ENCODE assay signal across 28 mouse cellular contexts in the genomic region with DNA sequence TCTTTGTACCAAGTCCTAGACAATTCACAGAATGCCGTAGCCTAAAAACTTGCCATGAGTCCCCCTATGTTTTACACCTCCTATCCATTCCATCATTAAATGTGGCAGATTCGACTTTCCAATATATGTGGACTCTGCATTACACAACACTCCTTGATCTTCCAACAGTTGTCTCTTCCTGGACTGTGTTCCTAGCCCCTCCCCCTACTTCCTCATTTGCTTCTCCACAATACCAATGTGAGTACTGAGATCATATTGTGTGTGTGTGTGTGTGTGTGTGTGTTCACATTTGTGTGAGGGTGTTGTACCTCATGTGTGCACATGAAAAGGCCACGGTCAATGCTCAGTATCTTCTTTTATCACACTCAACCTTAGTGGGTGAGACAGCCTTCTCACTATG.
DNase-seq lines count a peak whose midpoint lies in the region; ATAC-seq lines count a peak whose summit lies in the region.
"Had no signal": no experiment of that assay in that cellular context is flagged by ENCODE, and none has a peak within 500 bp of the region (broad histone marks: within the 10 kb centered on the region; RNA-seq: fewer than 3 reads in every experiment).

No protein-coding gene starts in this region.

- H3K36me3 ChIP-seq in megakaryocyte, embryonic 14.5 days (replicated peaks; ENCODE audit: low read length): no peaks in the 10 kb centered on the region
- H3K36me3 ChIP-seq in limb, embryonic 10.5 days: no peaks in the 10 kb centered on the region
- H3K36me3 ChIP-seq: embryonic facial prominence, embryonic 13.5 days; heart, embryonic 10.5 days; heart, embryonic 15.5 days; hindbrain, embryonic 15.5 days; intestine, embryonic 15.5 days; liver, embryonic 12.5 days; neural tube, embryonic 15.5 days had no signal

- peak; percentile 28 for DNase-seq in lung, postnatal 36 days
- DNase-seq in lung, postnatal 4 days: no peak
- DNase-seq in cerebellum, adult 11 months: no peak
- DNase-seq in limb, embryonic 10.5 days (ENCODE audit: low spot score): no peak
- DNase-seq in cerebellum, postnatal 36 days: no peak
- no peak for DNase-seq in right cerebral cortex, postnatal 10 days (ENCODE audit: low spot score in 2 of 2)
- DNase-seq: adrenal gland, adult 8-10 months; cerebellum, adult 9-10 months; heart, adult 11 months; heart, postnatal 4 days; kidney, adult 2 months; kidney, postnatal 36 days; midbrain, embryonic 14.5 days; thymus, postnatal 4 days had no signal

- peak; percentile 38 to 49; a peak in 2 of 4 replicates for ATAC-seq in hematopoietic stem cell, adult 5-6 weeks (replicated peaks in 1 of 2; ENCODE audit: insufficient read depth in 1 of 2, low FRiP score in 2 of 2, low TSS enrichment in 1 of 2, low read depth in 1 of 2, poor library complexity in 2 of 2, severe bottlenecking in 2 of 2)
- ATAC-seq: forebrain, embryonic 16.5 days; intestine, embryonic 15.5 days; liver, embryonic 12.5 days; lung, postnatal 0 days had no signal

- no peaks in the 10 kb centered on the region for H3K9me3 ChIP-seq in megakaryocyte, embryonic 14.5 days
- H3K9me3 ChIP-seq in limb, embryonic 10.5 days (replicated peaks): no peaks in the 10 kb centered on the region
- H3K9me3 ChIP-seq: embryonic facial prominence, embryonic 13.5 days; heart, embryonic 10.5 days; heart, embryonic 15.5 days; hindbrain, embryonic 15.5 days; intestine, embryonic 15.5 days; liver, embryonic 12.5 days; neural tube, embryonic 15.5 days had no signal

- WGBS in limb, embryonic 10.5 days: 91% methylated on average over 3 of the region's 3 CpGs

- no peaks in the 10 kb centered on the region for H3K27me3 ChIP-seq in megakaryocyte, embryonic 14.5 days (replicated peaks)
- H3K27me3 ChIP-seq in limb, embryonic 10.5 days (ENCODE audit: low read depth, poor library complexity, severe bottlenecking): no peaks in the 10 kb centered on the region
- H3K27me3 ChIP-seq: embryonic facial prominence, embryonic 13.5 days; heart, embryonic 15.5 days; hindbrain, embryonic 15.5 days; intestine, embryonic 15.5 days; liver, embryonic 12.5 days; neural tube, embryonic 15.5 days had no signal

- H3K27ac ChIP-seq in limb, embryonic 10.5 days: no peak overlapping the region
- H3K27ac ChIP-seq: embryonic facial prominence, embryonic 13.5 days; heart, embryonic 10.5 days; heart, embryonic 15.5 days; hindbrain, embryonic 15.5 days; intestine, embryonic 15.5 days; layer of hippocampus, adult 2 months; left cerebral cortex, adult 2 months; liver, embryonic 12.5 days; neural tube, embryonic 15.5 days had no signal

- H3K4me1 ChIP-seq in megakaryocyte, embryonic 14.5 days: peaks cover 30% of the 10 kb centered on the region
- no peaks in the 10 kb centered on the region for H3K4me1 ChIP-seq in limb, embryonic 10.5 days
- H3K4me1 ChIP-seq: embryonic facial prominence, embryonic 13.5 days; heart, embryonic 10.5 days; hindbrain, embryonic 15.5 days; liver, embryonic 12.5 days; neural tube, embryonic 15.5 days had no signal

- H3K4me3 ChIP-seq in megakaryocyte, embryonic 14.5 days (replicated peaks): peak overlapping the region; percentile 10
- no peak overlapping the region for H3K4me3 ChIP-seq in limb, embryonic 10.5 days
- H3K4me3 ChIP-seq: embryonic facial prominence, embryonic 13.5 days; erythroblast, embryonic 14.5 days; heart, embryonic 10.5 days; heart, embryonic 15.5 days; hindbrain, embryonic 15.5 days; intestine, embryonic 15.5 days; layer of hippocampus, adult 2 months; left cerebral cortex, adult 2 months; liver, embryonic 12.5 days; neural tube, embryonic 15.5 days had no signal
